Mouse (Mus musculus) G1E (cell line): Measurements from ENCODE around the gene Folr1.

Experiments
- CTCF ChIP-seq: IDR thresholded peaks from 2 replicates; pipeline ENCODE4 v1.5.1; 2012; ENCODE audit warnings: low read depth, low read length, inconsistent platforms, mixed read lengths
- TAL1 ChIP-seq: conservative IDR thresholded peaks from 2 replicates; pipeline ENCODE4 v1.6.1; 2012; ENCODE audit warnings: low read depth, low read length, inconsistent platforms, mixed read lengths

GRCm38 (mm10) chr7:101908367-101908766, 37.8 kb upstream of the Folr1 start:
- TF ChIP-seq CTCF: no peak
- TF ChIP-seq TAL1: no peak
